Mouse (Mus musculus) midbrain, postnatal 0 days (tissue): ENCODE measurements around the gene Stoml3. TPM values are rescaled to one million over a fixed set of nuclear protein-coding genes. Genes with fewer than 3 reads are reported as not detected.
A peak's percentile ranks its signal among the peaks of the same experiment; 100 is the strongest.

Experiments
- ATAC-seq: fragments of 200-750 bp; cut with Nextera tagmentation; 2 replicates; pipeline ENCODE4 v1.8.0; 2017; ENCODE audit warnings: moderate number of reproducible peaks, mild to moderate bottlenecking, moderate TSS enrichment, moderate library complexity; ENCODE audit not compliant: low FRiP score
- DNase-seq: peaks from one replicate; pipeline ENCODE4 v3.0.0-alpha.2; 2015; ENCODE audit warnings: low spot score
- H3K27ac ChIP-seq: fragments of 300-500 bp; sonication (generic); 2 replicates; pipeline ENCODE4 v1.5.1; 2014; ENCODE audit warnings: low read depth, mild to moderate bottlenecking, low read length, mixed read lengths
- H3K27me3 ChIP-seq: fragments of 300-500 bp; sonication (generic); 2 replicates; pipeline ENCODE4 v1.6.1; 2014; ENCODE audit warnings: low read length, control low read depth, mixed read lengths; ENCODE audit not compliant: insufficient read depth
- H3K36me3 ChIP-seq: fragments of 300-500 bp; sonication (generic); 2 replicates; pipeline ENCODE4 v1.6.1; 2014; ENCODE audit warnings: low read length, control low read depth, mixed read lengths; ENCODE audit not compliant: insufficient read depth
- H3K4me1 ChIP-seq: fragments of 300-500 bp; sonication (generic); 2 replicates; pipeline ENCODE4 v1.6.1; 2014; ENCODE audit warnings: mild to moderate bottlenecking, control low read depth, antibody characterized with exemption, low read length, mixed read lengths; ENCODE audit not compliant: insufficient read depth
- H3K4me2 ChIP-seq: fragments of 300-500 bp; sonication (generic); 2 replicates; pipeline ENCODE4 v1.6.1; 2014; ENCODE audit warnings: low read depth, mild to moderate bottlenecking, low read length, mixed read lengths; ENCODE audit not compliant: poor library complexity, severe bottlenecking
- H3K4me3 ChIP-seq: fragments of 300-500 bp; sonication (generic); 2 replicates; pipeline ENCODE4 v1.5.1; 2014; ENCODE audit warnings: low read depth, mild to moderate bottlenecking, low read length, moderate library complexity
- H3K9ac ChIP-seq: fragments of 300-500 bp; sonication (generic); replicated peaks from 2 replicates; pipeline ENCODE4 v1.6.1; 2014; ENCODE audit warnings: mild to moderate bottlenecking, low read length, moderate library complexity, mixed read lengths; ENCODE audit not compliant: poor library complexity, severe bottlenecking
- H3K9me3 ChIP-seq: fragments of 300-500 bp; sonication (generic); 2 replicates; pipeline ENCODE4 v1.6.1; 2016; ENCODE audit warnings: low read length, control low read depth
- CTCF ChIP-seq: IDR thresholded peaks from 2 replicates; pipeline ENCODE4 v1.5.1; 2016; ENCODE audit warnings: antibody characterized with exemption, mild to moderate bottlenecking
- WGBS: fragments of 180-500 bp; shearing (Covaris S2); extraction: QIAGEN DNeasy Blood & Tissue Kit; methylation state at CpG from one replicate; pipeline ENCODE4 v1.1.7; 2014; 5-methylcytosine and 5-hydroxymethylcytosine counted together
- polyA plus RNA-seq: library from polyadenylated mRNA; unstranded; fragments of >200 nt; fragmentation: Nextera tagmentation; extraction: Ambion mirVana; gene quantifications from 2 replicates; pipeline ENCODE4 v1.2.1, GENCODE M21; 2015
- total RNA-seq: library from RNA; depleted of rRNA; stranded (reverse); fragments of >200 nt; gene quantifications from 2 replicates; pipeline ENCODE4 v1.2.3, GENCODE M21; 2014

Stoml3 gene
- total and polyA plus RNA-seq, 2 experiments from 2014 or later: 0.38 to 0.93 TPM

DNA sequence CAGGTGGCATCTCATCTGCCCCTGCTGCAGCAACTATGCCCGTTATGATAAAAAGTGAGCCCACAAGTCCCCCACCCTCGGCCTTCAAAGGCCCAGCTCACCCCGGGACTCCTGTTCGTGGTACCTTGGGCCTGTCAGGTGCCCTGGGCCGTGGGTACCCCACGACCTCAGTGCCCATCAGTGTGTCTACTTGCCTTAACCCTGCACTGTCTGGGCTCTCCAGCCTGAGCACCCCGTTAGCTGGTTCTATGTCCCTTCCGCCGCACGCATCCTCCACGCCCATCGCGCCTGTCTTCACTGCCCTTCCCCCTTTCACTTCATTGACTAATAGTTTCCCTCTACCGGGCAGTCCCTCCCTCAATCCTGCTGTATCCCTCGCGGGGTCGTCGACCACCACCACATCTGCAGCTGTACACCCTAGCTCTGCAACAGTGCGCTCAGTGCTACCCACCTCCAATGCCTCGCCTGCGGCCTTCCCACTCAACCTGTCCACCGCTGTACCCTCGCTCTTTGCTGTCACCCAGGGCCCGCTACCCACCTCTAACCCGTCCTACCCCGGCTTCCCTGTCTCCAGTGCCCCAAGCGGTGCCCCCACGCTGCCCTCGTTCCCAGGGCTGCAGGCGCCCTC lies 9.9 kb upstream of the Stoml3 start:
- peaks cover 35% of the 10 kb centered on the region for H3K36me3 ChIP-seq
- no peak for DNase-seq
- no peaks in the 10 kb centered on the region for H3K27me3 ChIP-seq
- H3K4me3 ChIP-seq: no peak overlapping the region
- TF ChIP-seq CTCF: no peak
- no peaks in the 10 kb centered on the region for H3K9me3 ChIP-seq
- H3K27ac ChIP-seq: no peak overlapping the region
- no peak overlapping the region for H3K9ac ChIP-seq
- no peaks in the 10 kb centered on the region for H3K4me1 ChIP-seq
- 98% methylated on average over 30 of the region's 30 CpGs for WGBS
- ATAC-seq: no peak
- no peak overlapping the region for H3K4me2 ChIP-seq

- Histone ChIP-seq H3K4me3 (no peak overlapping the region), H3K27me3 (no peaks in the 10 kb centered on the region), H3K9ac (no peak overlapping the region), H3K4me2 (no peak overlapping the region), H3K27ac (no peak overlapping the region), H3K36me3 (peaks cover 12% of the 10 kb centered on the region; the same call in 1 of the 2 replicates), H3K4me1 (no peaks in the 10 kb centered on the region), H3K9me3 (no peaks in the 10 kb centered on the region)
- no peak for TF ChIP-seq CTCF
- 92% methylated on average over 8 of the region's 8 CpGs for WGBS
- DNase-seq (no peak), ATAC-seq (no peak)
Observed at GRCm38 (mm10) chr3:53483414-53484059, 4.9 kb upstream of the Stoml3 start.

DNA sequence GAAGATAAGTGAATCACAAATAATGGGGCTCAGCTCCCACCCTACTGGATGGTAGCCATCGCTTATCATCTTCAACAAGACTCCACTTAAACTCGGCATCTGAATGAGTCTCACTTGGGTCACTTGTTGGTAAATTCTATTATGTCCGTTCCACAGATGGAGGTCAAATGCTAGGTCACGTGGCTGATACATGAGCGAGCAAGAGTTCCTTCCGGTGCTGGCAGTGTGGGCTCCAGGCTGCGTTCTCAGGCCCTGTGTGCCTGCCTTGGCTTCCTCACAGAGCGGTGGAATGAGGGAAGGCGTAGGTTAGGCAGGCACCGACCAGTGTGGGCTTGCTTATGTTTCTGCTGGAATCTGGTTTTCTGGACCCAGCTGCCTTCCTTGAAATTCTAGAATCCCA lies 1.9 kb upstream of the Stoml3 start:
- WGBS: 86% methylated on average over 10 of the region's 10 CpGs
- DNase-seq: no peak
- TF ChIP-seq CTCF: no peak
- no peaks in the 10 kb centered on the region for H3K27me3 ChIP-seq
- H3K4me1 ChIP-seq: no peaks in the 10 kb centered on the region
- H3K4me3 ChIP-seq: no peak overlapping the region
- ATAC-seq: no peak
- no peak overlapping the region for H3K9ac ChIP-seq
- no peak overlapping the region for H3K4me2 ChIP-seq
- H3K9me3 ChIP-seq: no peaks in the 10 kb centered on the region
- no peak overlapping the region for H3K27ac ChIP-seq
- peaks cover 3% of the 10 kb centered on the region; the same call in 1 of the 2 replicates for H3K36me3 ChIP-seq

DNA sequence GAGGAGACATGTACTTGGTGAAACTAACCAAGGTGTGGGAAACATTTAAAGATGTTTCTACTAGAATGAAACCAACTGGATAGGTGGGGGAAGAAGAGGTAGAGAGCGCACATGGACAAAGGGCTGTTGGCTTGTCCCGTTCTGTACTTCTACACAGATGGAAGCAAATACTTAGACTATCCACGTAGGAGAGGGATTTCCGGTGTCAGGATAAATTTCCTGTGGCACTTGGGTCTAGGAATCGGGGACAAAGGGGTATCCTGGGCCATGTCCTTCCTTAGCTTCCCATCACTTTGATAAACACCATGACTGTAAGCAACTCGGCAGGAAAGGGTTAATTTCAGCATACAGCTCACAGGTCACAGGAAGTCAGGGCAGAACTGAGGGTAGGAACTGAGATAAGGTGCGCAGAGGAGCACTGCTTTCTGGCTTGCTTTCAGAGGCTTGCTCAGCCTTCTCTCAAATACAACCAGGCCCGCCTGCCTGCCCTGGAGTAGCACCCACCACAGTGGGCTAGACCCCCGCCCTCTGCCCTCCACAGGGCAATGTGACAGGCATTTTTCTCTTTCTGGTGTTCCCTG lies 1.4 kb upstream of the Stoml3 start:
- peaks cover 2% of the 10 kb centered on the region; the same call in 1 of the 2 replicates for H3K36me3 ChIP-seq
- no peak overlapping the region for H3K9ac ChIP-seq
- no peak overlapping the region for H3K27ac ChIP-seq
- DNase-seq: no peak
- H3K4me1 ChIP-seq: no peaks in the 10 kb centered on the region
- TF ChIP-seq CTCF: no peak
- no peak overlapping the region for H3K4me2 ChIP-seq
- no peak overlapping the region for H3K4me3 ChIP-seq
- H3K9me3 ChIP-seq: no peaks in the 10 kb centered on the region
- 80% methylated on average over 9 of the region's 9 CpGs for WGBS
- ATAC-seq: no peak
- no peaks in the 10 kb centered on the region for H3K27me3 ChIP-seq

DNA sequence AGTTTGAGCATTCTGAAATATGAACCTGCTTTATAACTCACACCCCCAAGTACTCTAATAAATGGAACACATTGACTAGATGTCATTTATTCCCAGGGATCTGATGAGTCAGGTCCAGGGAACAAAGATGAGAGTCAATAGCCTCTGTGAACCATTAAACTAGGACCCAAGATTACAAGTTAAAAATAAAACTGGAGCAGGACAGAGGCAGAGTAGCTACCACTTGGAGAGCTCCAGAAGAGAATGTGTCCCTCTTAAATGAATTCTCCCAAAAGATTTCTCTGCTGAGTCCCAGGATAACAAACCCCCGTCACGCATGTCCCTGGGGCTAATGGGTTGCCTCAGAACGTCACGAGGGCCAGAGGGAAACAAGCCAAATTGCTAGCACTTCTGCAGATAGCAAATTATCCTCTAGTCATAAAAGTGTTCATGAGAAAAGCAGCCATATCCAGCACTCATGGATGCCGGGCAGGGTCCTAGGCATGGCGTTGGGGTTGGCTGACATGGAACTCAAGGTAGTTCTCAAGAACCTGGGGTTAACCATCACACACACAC lies 10.0 kb downstream of the Stoml3 start:
- H3K4me3 ChIP-seq: no peak overlapping the region
- no peak overlapping the region for H3K27ac ChIP-seq
- H3K9me3 ChIP-seq: no peaks in the 10 kb centered on the region
- no peaks in the 10 kb centered on the region for H3K36me3 ChIP-seq
- ATAC-seq (no peak), DNase-seq (no peak)
- no peaks in the 10 kb centered on the region for H3K27me3 ChIP-seq
- H3K4me1 ChIP-seq: no peaks in the 10 kb centered on the region
- WGBS: 81% methylated on average over 6 of the region's 6 CpGs
- H3K4me2 ChIP-seq: no peak overlapping the region
- no peak for TF ChIP-seq CTCF
- no peak overlapping the region for H3K9ac ChIP-seq

DNA sequence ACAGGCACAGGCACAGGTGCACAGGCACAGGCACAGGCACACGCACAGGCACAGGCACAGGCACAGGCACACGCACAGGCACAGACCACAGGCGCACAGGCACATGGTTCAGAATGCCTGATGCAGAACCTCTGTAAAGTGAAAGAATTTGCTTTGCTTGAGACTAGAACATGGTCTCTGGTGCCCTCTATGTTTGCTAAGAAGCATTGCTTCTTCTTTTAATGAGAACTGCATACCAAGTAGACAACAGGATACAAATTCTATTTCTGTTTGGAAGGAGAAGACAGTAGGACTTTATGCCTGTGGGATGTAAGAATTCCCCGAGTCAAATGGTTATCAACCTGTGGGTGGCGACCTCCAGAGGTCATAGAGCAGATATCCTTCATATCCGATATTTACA lies 14.0 kb downstream of the Stoml3 start:
- Histone ChIP-seq H3K9me3 (no peaks in the 10 kb centered on the region), H3K9ac (no peak overlapping the region), H3K4me1 (no peaks in the 10 kb centered on the region), H3K4me2 (no peak overlapping the region), H3K36me3 (no peaks in the 10 kb centered on the region), H3K4me3 (no peak overlapping the region), H3K27me3 (no peaks in the 10 kb centered on the region), H3K27ac (no peak overlapping the region)
- 64% methylated on average over 6 of the region's 6 CpGs for WGBS
- DNase-seq (peak; percentile 67), ATAC-seq (peak; percentile 73; the same call in 1 of the 2 replicates)
- peak; percentile 87 for TF ChIP-seq CTCF
